Mouse (Mus musculus) myocyte (in vitro differentiated cells): ENCODE data around the gene Rgs5.

ENCODE experiments used
- E2F4 ChIP-seq: IDR thresholded peaks from one replicate; pipeline ENCODE4 v1.6.1; 2011; ENCODE audit warnings: mild to moderate bottlenecking, control low read depth, moderate library complexity; ENCODE audit not compliant: insufficient read depth
- MAX ChIP-seq: IDR thresholded peaks from one replicate; pipeline ENCODE4 v1.6.1; 2011; ENCODE audit warnings: low read depth, mild to moderate bottlenecking, control low read depth
- POLR2A ChIP-seq: IDR thresholded peaks from one replicate; pipeline ENCODE4 v1.6.1; 2011; ENCODE audit warnings: low read depth, mild to moderate bottlenecking, control low read depth, moderate library complexity; ENCODE audit not compliant: insufficient read length
- SRF ChIP-seq: IDR thresholded peaks from one replicate; pipeline ENCODE4 v1.6.1; 2011; ENCODE audit warnings: low read depth; ENCODE audit not compliant: control insufficient read depth, insufficient read length
- TCF12 ChIP-seq: IDR thresholded peaks from one replicate; pipeline ENCODE4 v1.6.1; 2011; ENCODE audit warnings: mild to moderate bottlenecking, control low read depth; ENCODE audit not compliant: poor library complexity, insufficient read depth, severe bottlenecking
- TCF3 ChIP-seq: IDR thresholded peaks from one replicate; pipeline ENCODE4 v1.6.1; 2011; ENCODE audit warnings: low read depth, control low read depth; ENCODE audit not compliant: insufficient read length
- USF1 ChIP-seq: IDR thresholded peaks from one replicate; pipeline ENCODE4 v1.6.1; 2011; ENCODE audit warnings: low read depth, mild to moderate bottlenecking, control low read depth, moderate library complexity

- TF ChIP-seq POLR2A (no peak), MAX (no peak), USF1 (no peak), TCF3 (no peak), E2F4 (no peak), SRF (no peak), TCF12 (no peak)
These were observed 43.9 kb downstream of the Rgs5 start for GRCm38 (mm10) chr1:169699184-169699583.
